Mouse (Mus musculus) inflammation-experienced regulatory T-cells, adult 16 weeks (primary cell): ENCODE measurements around the gene Scgb2b24. TPM values are rescaled to one million over a fixed set of nuclear protein-coding genes. Genes with fewer than 3 reads are reported as not detected.

Experiments
- polyA plus RNA-seq: library from polyadenylated mRNA; unstranded; fragments of 100-300 nt; shearing (Covaris generic); gene quantifications from one replicate; pipeline ENCODE4 v1.2.1, GENCODE M21; 2017

Scgb2b24 gene
- polyA plus RNA-seq, result not detected

DNA sequence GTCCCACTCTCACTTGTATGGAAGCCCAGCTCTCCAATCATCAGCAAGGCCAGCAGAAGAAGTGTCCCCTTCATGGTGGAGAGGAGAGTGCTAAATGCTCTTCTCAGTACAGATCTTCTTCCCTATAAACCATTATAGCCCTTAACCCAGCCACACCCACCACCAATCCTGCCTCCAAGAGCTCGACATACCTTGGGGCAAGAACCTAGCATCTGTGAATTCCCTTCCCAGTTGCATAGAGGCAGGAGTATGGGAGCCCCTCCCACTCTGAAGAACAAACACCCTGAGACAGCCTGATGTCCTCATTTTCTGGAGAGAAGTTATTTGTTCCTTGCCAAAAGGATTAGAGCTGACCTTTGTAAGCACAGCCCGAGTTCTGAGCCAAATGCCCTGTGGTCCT lies at the start of gene Scgb2b24:
Gene Scgb2b24, minus strand, starts transcription at position 101 of the 400 bp plus-strand sequence.

DNA sequence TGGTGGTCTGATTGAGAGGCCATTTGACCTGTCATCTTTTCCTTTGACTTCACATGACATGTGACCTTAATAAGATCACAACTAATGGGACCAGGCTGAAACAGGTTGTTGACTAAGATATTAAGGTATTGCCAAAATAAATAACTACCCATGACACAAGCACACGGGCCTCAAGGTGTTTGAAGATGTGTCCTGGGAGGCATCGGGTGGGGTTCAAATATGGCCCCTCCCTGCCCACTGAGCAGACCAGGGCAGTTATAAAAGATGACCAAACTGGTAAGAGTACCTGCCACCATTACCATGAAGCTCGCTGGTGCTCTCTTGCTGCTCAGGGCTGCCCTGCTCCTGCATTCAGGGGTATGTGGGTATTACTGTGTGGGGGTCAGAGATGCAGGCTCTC lies 4.4 kb upstream of the Scgb2b24 start, which contains the start of gene Scgb1b24:
Gene Scgb1b24, plus strand, starts transcription at position 301 of the 400 bp plus-strand sequence.

Other genes starting within 250 kb of the Scgb2b24 start
- not detected for gene Scgb2b21, start 218.9 kb downstream of the Scgb2b24 start, polyA plus RNA-seq
- gene Scgb1b24, start 4.5 kb upstream of the Scgb2b24 start, polyA plus RNA-seq, result not detected
- not detected for gene Scgb2b26, start 205.7 kb upstream of the Scgb2b24 start, polyA plus RNA-seq